Mouse (Mus musculus): ENCODE results near the gene Mus81. TPM values are rescaled to one million over a fixed set of nuclear protein-coding genes. Genes with fewer than 3 reads are reported as not detected.

The Mus81 gene
- polyA plus RNA-seq, 1 experiment from 2014 or later, result 33.8 TPM

- H3K4me2 ChIP-seq, result peak overlapping the region; percentile 54
- peak; percentile 51; the same call in 1 of the 2 replicates for ATAC-seq (replicated peaks; ENCODE audit: insufficient number of reproducible peaks, insufficient read depth, low FRiP score, low read depth)
- peaks cover 41% of the 10 kb centered on the region for H3K36me3 ChIP-seq
- 35% methylated on average over 15 of the region's 15 CpGs for WGBS
- peak overlapping the region; percentile 48 for H3K9ac ChIP-seq
- no peaks in the 10 kb centered on the region for H3K27me3 ChIP-seq
- H3K9me3 ChIP-seq (replicated peaks), result no peaks in the 10 kb centered on the region
- peak overlapping the region; percentile 82 for H3K27ac ChIP-seq
- H3K4me1 ChIP-seq (replicated peaks), result peaks cover 30% of the 10 kb centered on the region
- peak overlapping the region; percentile 36 for H3K4me3 ChIP-seq
These were observed 24.2 kb downstream of the Mus81 start for GRCm38 (mm10) chr19:5463791-5464562.

- no peak overlapping the region for H3K27ac ChIP-seq
- H3K27me3 ChIP-seq, result no peaks in the 10 kb centered on the region
- no peak for ATAC-seq (replicated peaks; ENCODE audit: insufficient number of reproducible peaks, insufficient read depth, low FRiP score, low read depth)
- no peaks in the 10 kb centered on the region for H3K9me3 ChIP-seq (replicated peaks)
- H3K4me1 ChIP-seq (replicated peaks), result peaks cover 31% of the 10 kb centered on the region
- H3K9ac ChIP-seq, result no peak overlapping the region
- WGBS, result 85% methylated on average over 9 of the region's 9 CpGs
- no peak overlapping the region for H3K4me3 ChIP-seq
- no peak overlapping the region for H3K4me2 ChIP-seq
- peaks cover 41% of the 10 kb centered on the region for H3K36me3 ChIP-seq
These were observed 25.0 kb downstream of the Mus81 start for GRCm38 (mm10) chr19:5463212-5463611.

GRCm38 (mm10) chr19:5461411-5461810 is 26.8 kb downstream of the Mus81 start:
- H3K4me1 ChIP-seq (replicated peaks), result peaks cover 41% of the 10 kb centered on the region
- 84% methylated on average over 6 of the region's 6 CpGs for WGBS
- no peaks in the 10 kb centered on the region for H3K27me3 ChIP-seq
- no peak overlapping the region for H3K27ac ChIP-seq
- no peak for ATAC-seq (replicated peaks; ENCODE audit: insufficient number of reproducible peaks, insufficient read depth, low FRiP score, low read depth)
- no peaks in the 10 kb centered on the region for H3K9me3 ChIP-seq (replicated peaks)
- H3K4me3 ChIP-seq, result peak overlapping the region; percentile 77
- H3K4me2 ChIP-seq, result peak overlapping the region; percentile 76
- H3K9ac ChIP-seq, result no peak overlapping the region; the same call in 1 of the 2 replicates
- H3K36me3 ChIP-seq, result peaks cover 28% of the 10 kb centered on the region

GRCm38 (mm10) chr19:5460465-5460911 is 27.7 kb downstream of the Mus81 start, which contains the start of gene Fibp:
Gene Fibp (plus strand): TSS chr19:5460615.
- Histone ChIP-seq H3K4me3 (peak within 1 kb of the TSS; percentile 77), H3K27me3 (no peaks in the 10 kb centered on the region), H3K4me2 (peak within 1 kb of the TSS; percentile 76), H3K9me3 (replicated peaks) (no peaks in the 10 kb centered on the region), H3K9ac (peak within 1 kb of the TSS; percentile 79), H3K4me1 (replicated peaks) (peaks cover 50% of the 10 kb centered on the region), H3K27ac (peak within 1 kb of the TSS; percentile 81), H3K36me3 (peaks cover 19% of the 10 kb centered on the region)
- under 1% methylated on average over 32 of the region's 32 CpGs for WGBS
- ATAC-seq (replicated peaks; ENCODE audit: insufficient number of reproducible peaks, insufficient read depth, low FRiP score, low read depth), result peak; percentile 51

GRCm38 (mm10) chr19:5459896-5460295 is 28.3 kb downstream of the Mus81 start:
- Histone ChIP-seq H3K4me3 (peak overlapping the region; percentile 77), H3K4me2 (peak overlapping the region; percentile 76), H3K9me3 (replicated peaks) (no peaks in the 10 kb centered on the region), H3K27me3 (no peaks in the 10 kb centered on the region), H3K27ac (peak overlapping the region; percentile 81), H3K4me1 (replicated peaks) (peaks cover 56% of the 10 kb centered on the region), H3K9ac (peak overlapping the region; percentile 79), H3K36me3 (peaks cover 13% of the 10 kb centered on the region)
- WGBS, result 22% methylated on average over 3 of the region's 3 CpGs
- ATAC-seq (replicated peaks; ENCODE audit: insufficient number of reproducible peaks, insufficient read depth, low FRiP score, low read depth), result no peak

- no peak overlapping the region for H3K4me3 ChIP-seq
- H3K9ac ChIP-seq, result no peak overlapping the region
- WGBS, result 58% methylated on average over 7 of the region's 7 CpGs
- H3K4me1 ChIP-seq (replicated peaks), result peaks cover 53% of the 10 kb centered on the region
- no peak for ATAC-seq (replicated peaks; ENCODE audit: insufficient number of reproducible peaks, insufficient read depth, low FRiP score, low read depth)
- H3K9me3 ChIP-seq (replicated peaks), result no peaks in the 10 kb centered on the region
- no peak overlapping the region for H3K27ac ChIP-seq
- no peaks in the 10 kb centered on the region for H3K27me3 ChIP-seq
- peaks cover 11% of the 10 kb centered on the region for H3K36me3 ChIP-seq
- H3K4me2 ChIP-seq, result no peak overlapping the region
These were observed 29.2 kb downstream of the Mus81 start for GRCm38 (mm10) chr19:5459019-5459418.

- Histone ChIP-seq H3K36me3 (peaks cover 5% of the 10 kb centered on the region), H3K4me1 (replicated peaks) (peaks cover 47% of the 10 kb centered on the region), H3K27ac (peak within 1 kb of the TSS; percentile 88), H3K9ac (peak within 1 kb of the TSS; percentile 80), H3K4me2 (peak within 1 kb of the TSS; percentile 94), H3K4me3 (peak within 1 kb of the TSS; percentile 64), H3K9me3 (replicated peaks) (no peaks in the 10 kb centered on the region), H3K27me3 (no peaks in the 10 kb centered on the region)
- no peak for ATAC-seq (replicated peaks; ENCODE audit: insufficient number of reproducible peaks, insufficient read depth, low FRiP score, low read depth)
- WGBS, result 16% methylated on average over 14 of the region's 14 CpGs
These were observed 30.3 kb downstream of the Mus81 start, which contains the start of gene Ccdc85b for GRCm38 (mm10) chr19:5457746-5458442. Gene Ccdc85b (minus strand): TSS chr19:5457894.

GRCm38 (mm10) chr19:5456922-5457745 is 31.1 kb downstream of the Mus81 start:
- H3K4me1 ChIP-seq (replicated peaks), result peaks cover 47% of the 10 kb centered on the region
- peak overlapping the region; percentile 64 for H3K4me3 ChIP-seq
- no peaks in the 10 kb centered on the region for H3K36me3 ChIP-seq
- H3K27me3 ChIP-seq, result no peaks in the 10 kb centered on the region
- no peaks in the 10 kb centered on the region for H3K9me3 ChIP-seq (replicated peaks)
- H3K4me2 ChIP-seq, result peak overlapping the region; percentile 94
- peak overlapping the region; percentile 80 for H3K9ac ChIP-seq
- under 1% methylated on average over 70 of the region's 70 CpGs for WGBS
- peak; percentile 89 for ATAC-seq (replicated peaks; ENCODE audit: insufficient number of reproducible peaks, insufficient read depth, low FRiP score, low read depth)
- H3K27ac ChIP-seq, result peak overlapping the region; percentile 88

GRCm38 (mm10) chr19:5456241-5456921 is 31.8 kb downstream of the Mus81 start:
- Histone ChIP-seq H3K4me1 (replicated peaks) (peaks cover 42% of the 10 kb centered on the region), H3K9me3 (replicated peaks) (no peaks in the 10 kb centered on the region), H3K9ac (peak overlapping the region; percentile 80), H3K4me2 (peak overlapping the region; percentile 94), H3K27ac (peak overlapping the region; percentile 88), H3K4me3 (peak overlapping the region; percentile 64), H3K36me3 (no peaks in the 10 kb centered on the region), H3K27me3 (no peaks in the 10 kb centered on the region)
- ATAC-seq (replicated peaks; ENCODE audit: insufficient number of reproducible peaks, insufficient read depth, low FRiP score, low read depth), result peak; percentile 12; the same call in 1 of the 2 replicates
- whole genome bisulfite sequencing, result 3% methylated on average over 26 of the region's 26 CpGs

GRCm38 (mm10) chr19:5455568-5455967 is 32.6 kb downstream of the Mus81 start:
- Histone ChIP-seq H3K4me1 (replicated peaks) (peaks cover 36% of the 10 kb centered on the region), H3K4me2 (peak overlapping the region; percentile 94), H3K27ac (peak overlapping the region; percentile 88), H3K27me3 (peaks cover 1% of the 10 kb centered on the region; the same call in 1 of the 2 replicates), H3K9me3 (replicated peaks) (no peaks in the 10 kb centered on the region), H3K36me3 (no peaks in the 10 kb centered on the region), H3K9ac (peak overlapping the region; percentile 80; the same call in 1 of the 2 replicates), H3K4me3 (peak overlapping the region; percentile 64)
- no peak for ATAC-seq (replicated peaks; ENCODE audit: insufficient number of reproducible peaks, insufficient read depth, low FRiP score, low read depth)
- 62% methylated on average over 8 of the region's 8 CpGs for WGBS
